Mouse (Mus musculus) hindlimb bud, embryonic 11.5 days (tissue): Measurements from ENCODE around the gene Ltbp1.
"Not testable (repeated sequence)": the region's sequence is repeated elsewhere in the genome, so short reads cannot be mapped to it uniquely, and the experiment has no call there.

ENCODE experiments used
- DNase-seq: peaks from one replicate; pipeline ENCODE4 v3.0.0-alpha.2; 2012; ENCODE audit warnings: low read depth, low spot score; ENCODE audit errors: extremely low spot score

The Ltbp1 gene

DNA sequence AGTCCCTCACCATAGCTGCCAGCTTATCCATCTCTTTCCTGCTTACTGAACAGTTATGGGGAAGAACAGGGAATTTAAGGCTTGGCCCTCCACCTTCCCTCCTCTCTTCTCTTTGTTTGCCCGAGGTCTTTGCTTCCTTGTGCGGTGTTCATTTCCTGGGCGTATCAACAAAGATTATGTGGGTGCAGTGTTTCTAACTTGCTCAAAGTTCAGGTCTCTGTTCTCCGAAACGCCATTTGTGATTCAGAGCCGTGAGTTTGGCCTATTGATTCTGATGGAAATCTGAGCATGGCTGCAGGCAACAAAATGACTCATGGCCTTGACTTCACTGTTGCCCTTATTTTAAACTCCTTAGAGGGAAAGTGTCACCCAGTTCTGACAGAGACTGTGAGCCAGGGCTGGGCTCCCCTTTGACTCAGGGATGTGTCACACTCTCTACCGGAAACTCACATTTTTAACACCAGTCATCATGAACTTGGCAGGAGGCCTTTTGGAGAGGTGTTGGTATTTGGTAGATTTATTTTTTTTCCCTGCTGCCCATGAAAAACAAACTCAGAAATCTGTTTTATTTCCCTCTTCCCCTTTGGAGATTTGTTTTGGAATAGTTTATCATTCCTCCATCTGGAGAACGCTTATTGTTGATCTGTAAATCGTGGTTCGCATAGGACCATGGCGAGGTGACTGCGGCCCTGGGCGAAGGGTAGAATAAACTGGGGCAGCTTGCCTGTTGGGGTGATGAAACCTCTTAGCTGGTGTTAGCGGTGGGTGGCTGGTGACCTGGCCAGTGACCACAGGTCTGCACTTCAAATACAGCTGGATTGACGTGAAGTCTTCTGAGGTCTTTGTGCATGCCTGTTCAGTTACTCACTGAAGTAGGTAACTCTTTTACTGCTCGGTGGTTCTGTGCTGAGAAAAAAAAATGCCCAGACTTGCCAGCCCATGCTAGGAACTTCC, 105.2 kb downstream of the Ltbp1 start:
- DNase-seq: no peak

DNA sequence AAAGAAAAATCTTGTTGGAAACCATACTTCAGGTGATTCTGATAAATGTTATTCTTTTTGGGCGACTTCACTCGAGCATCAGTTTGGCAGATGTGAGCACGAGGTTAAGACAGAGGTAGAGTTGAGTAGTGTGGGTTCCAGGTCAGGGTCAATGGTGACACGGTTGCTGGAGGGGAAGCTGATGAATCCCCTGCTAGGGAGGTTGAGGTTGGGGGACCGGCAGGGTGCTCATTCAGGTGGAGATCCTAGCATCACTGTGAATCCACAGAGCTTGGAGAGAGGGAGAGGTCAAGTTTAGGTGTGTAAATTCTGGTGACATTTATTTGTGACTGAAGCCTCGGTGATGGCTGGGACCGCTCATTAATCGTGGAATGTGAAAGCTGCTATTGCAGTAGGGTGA, 110.2 kb downstream of the Ltbp1 start:
- DNase-seq: no peak

DNA sequence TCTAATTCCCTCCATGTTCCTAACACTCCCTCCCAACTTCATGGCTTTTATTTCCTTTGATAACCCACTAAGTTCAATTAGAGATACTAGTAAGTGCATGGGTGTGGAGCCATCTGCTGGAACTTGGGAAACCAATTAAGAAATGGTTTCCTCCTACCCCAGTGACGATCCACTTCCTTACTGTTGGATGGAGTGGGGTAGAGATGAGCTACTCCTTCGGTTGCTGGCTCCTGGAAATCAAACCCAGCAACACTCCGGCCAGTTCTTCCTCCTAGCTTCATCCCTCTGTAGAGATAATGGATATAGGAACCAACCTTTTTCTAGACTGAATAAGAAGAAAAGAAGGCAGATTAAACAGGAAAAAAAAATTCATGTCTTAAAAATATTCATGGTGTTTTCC, 113.5 kb downstream of the Ltbp1 start:
- DNase-seq: no peak

DNA sequence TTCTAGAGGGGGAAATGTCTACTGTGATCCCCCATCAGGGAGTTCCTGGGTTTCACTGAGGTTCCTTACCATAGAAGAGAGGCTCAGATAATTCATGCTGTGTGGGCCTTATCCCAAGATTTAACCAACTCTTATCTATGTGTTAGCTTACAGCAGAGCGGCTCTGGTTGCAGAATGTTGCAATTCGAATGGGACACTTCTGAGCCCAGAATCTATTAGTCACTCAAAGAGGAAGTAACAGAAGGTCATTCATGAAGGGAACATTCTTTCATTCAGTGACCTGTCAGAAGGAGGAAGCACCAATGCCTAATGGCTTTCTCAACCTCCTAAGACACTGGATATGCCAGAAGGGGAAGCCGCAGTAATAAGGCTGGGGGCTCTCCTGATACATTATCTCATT, 114.1 kb downstream of the Ltbp1 start:
- no peak for DNase-seq

DNA sequence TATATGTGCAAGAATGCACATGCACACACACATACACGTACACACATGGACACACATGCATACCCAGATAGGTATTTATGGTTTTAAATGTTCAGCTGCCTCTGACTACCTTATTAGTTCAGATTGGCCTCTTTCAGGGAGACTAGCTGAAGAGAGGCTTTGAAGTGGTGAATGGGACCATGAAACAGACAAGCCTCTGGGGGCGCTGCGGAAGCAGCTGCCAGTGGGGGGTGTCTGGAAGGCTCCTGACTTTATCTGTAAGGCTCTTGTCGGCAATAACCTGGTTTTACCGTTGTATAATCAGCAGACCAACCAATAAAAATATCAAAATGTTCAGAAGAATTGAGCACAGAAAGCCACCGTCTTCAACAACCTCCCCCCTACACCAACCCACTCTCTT, 114.7 kb downstream of the Ltbp1 start:
- DNase-seq: no peak

DNA sequence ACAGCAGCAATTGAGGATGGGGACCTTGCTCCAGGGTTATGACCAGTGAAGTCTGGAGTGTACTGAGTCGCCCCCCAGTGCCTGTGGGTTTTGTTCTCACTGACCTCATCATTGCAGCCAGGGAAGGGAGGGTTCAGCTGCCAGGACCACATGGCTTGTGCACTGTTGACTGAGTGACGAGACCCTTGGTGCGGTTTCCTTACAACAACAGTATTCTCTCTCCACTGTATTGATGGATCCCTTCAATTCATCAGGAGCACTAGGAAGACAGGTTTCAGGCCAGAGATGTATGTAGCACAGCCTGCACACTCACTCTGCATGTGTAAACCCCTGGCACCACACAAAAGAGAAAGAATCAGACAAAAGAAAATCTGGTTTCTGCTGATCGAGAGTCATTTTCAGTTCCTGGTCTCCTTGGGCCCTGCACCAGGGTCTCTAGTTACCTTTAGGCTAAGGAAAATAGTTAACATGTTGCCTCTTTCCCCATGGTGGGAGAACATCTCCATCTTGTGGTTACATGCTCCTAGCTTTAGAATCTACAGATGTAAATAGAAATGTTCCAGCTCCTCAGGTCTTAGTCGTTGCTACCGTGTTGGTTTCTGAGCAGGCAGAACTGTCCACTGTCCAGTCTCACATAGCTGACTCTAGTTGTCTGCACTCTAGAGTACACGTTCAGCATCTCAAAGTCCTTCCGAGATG, 117.4 kb downstream of the Ltbp1 start:
- no peak for DNase-seq

DNA sequence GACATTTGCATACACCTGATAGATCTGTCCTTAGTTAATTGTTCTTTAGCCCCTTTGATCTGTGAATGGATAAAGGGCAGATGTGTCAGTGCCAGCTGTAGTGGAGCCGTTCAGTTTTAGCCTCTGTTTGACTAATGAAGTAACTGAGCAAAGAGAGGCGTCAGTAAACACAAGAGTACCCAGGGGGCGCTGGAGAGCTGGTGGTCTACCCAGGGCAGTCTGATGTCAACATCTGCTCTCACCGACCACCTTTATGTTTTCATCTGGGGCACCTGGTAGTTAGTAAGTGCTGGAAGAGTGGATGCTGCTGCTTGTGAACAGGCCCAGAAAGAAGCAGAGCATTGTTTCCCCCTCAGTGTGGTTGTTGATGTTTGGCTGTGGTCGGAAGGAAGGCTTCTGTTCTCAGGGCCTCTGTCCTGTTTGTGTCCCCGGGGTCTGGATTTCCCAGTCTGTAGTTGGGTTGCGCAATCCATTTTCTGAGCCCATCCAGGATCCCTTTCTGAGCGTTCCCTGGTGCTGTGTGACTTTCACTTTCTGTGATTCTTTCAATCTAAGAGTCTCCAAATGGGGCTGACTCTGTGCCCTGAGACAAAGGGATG, 123.1 kb downstream of the Ltbp1 start:
- DNase-seq: no peak

DNA sequence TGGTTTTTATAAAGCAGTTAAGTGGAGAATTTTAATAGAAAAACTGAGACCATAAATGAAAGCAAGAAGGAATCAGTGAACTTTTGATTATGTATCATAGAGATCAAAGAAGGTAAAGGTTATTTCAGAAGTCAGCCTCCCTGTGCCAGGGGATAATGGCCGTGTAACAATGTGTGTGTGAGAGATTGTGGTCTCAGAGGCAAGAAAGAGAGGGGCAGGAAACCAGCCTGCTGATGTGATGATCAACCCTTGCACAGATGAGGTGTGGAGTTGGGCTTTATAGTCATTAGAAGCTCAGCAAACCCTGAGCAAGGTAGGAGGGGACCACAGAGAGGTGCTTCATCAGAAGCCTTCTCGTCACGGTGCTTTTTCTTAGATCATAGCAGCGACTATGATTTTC, 128.6 kb downstream of the Ltbp1 start:
- DNase-seq: no peak

DNA sequence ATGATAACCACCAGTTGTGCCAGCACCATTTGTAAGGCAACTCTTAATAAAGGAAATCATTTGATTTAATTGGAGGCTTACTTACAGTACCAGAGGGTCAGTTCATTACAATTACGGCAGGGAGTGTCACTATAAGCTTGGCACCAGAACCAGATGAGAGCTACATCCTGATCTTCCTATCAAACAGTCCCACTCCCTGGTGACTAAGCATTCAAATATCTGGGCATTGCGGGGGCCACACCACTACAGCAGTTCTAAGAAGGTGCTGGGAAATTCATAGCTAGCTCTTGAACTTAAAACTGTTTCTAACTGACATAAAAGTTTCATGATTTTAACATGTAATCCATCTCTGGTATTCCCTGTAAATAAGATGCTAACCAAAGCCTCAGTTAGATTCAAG, 134.4 kb downstream of the Ltbp1 start:
- DNase-seq: no peak

DNA sequence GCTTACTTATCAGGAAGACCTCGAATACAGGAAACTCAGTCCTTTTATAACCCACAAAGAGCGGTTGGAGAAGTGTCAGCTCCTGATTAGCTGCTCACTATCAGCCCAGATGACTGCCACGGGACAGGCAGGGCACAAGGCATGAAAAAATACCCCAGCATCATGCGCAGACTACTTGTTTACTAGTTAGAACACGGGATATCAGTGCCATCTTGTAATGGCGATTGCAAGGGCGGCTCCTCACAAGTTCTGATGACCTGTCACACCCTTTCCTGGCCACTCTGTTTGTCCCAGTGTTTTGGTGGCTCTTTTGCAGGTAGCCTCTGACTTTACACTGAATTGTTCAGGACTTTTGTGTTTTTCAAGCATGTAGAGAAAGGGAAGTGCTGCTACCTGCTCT, 137.5 kb downstream of the Ltbp1 start:
- not testable (repeated sequence) for DNase-seq

DNA sequence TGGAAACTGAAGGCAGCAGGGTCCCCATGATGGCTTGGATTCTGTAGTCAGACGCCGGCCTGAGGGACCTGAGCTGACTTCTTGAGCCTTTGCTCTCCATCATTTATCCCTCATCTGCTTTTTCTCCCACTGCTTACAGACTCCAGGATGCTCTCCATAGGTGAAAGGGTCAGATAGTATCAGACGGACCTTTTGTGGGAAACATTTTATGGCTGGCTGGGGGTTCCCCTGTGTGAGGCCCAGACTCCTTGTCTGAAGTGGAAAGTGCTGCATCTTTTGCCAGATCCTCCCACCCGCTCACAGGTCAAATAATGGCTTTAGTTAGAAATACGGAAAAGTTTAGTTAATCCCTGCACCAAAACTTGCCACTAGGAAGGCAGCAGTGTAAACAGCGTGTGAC, 138.6 kb downstream of the Ltbp1 start:
- DNase-seq: no peak

DNA sequence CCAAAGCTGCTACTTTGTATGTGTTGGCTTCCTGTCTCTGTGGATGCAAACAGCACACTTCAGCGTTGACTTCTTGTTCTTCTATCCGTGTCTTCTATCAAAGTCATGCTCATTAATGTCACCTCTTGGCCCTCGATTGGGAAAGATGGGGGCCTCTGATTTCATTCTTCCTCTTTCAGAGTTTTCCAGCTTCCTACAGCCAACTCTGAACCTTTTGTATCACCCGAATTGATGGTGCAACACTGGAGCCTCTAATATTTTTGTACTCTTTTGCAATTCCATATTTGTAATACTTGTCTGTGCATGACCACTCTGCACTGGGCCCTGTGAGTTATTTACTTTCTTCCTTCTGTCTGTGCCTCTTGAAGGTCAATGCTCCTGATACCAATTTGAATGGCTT, 141.8 kb downstream of the Ltbp1 start:
- DNase-seq: no peak

DNA sequence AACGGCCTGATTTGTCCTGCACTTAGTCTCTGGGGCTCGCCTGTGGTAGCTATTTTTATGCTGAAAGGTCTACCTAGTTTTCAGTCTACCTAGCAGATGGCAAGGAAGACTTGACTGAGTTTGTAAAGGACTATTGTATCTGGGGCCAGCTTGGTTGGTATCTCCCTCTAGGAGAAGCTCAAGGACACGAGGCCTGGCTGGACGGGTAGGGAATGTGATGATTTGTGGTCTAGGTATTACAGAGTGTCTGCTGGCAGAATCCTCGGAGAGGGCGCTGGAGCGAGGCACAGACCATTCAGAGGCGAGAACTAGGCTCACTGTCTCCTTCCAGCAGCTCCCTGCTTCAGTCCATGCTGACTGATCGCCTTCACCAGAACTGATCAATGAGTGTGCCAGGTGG, 146.4 kb downstream of the Ltbp1 start:
- DNase-seq: no peak

DNA sequence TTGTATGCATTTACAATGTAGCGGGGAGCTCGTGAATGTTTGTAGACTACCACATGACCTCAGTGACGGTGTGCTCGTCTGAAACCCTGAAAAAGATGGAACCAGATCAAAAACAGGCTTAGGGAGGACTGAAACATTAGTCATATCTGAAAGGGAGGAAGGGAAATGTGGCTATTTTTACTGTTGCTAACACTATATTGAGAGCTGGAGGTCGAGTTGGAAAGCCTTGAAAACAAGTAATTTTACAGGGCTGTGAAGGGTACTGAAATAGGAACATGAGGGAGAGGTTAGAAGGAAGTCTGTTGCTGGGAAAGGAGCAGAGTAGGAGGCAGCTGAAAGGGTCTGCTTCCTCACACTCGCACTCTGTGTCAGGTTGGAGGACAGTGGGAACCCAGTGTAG, 147.7 kb downstream of the Ltbp1 start:
- no peak for DNase-seq

DNA sequence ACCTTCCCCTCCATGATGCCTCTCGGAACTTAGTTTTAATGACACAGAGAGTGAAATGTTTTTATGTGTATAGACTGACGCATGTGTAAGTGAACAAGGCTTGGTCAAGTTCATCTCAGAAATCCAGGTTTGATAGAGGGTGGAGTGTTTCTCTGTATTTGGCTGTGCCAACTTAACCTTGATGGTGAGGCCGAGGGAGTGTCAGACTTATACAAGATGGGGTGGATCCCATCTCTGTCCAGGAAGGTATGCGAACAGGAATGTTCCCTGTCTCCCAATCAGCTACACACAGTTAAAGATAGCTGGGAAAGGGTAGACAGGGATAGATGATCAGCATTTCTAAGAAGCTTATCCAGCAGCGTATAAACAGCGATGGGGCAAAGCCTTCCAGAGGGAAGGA, 153.0 kb downstream of the Ltbp1 start:
- no peak for DNase-seq

DNA sequence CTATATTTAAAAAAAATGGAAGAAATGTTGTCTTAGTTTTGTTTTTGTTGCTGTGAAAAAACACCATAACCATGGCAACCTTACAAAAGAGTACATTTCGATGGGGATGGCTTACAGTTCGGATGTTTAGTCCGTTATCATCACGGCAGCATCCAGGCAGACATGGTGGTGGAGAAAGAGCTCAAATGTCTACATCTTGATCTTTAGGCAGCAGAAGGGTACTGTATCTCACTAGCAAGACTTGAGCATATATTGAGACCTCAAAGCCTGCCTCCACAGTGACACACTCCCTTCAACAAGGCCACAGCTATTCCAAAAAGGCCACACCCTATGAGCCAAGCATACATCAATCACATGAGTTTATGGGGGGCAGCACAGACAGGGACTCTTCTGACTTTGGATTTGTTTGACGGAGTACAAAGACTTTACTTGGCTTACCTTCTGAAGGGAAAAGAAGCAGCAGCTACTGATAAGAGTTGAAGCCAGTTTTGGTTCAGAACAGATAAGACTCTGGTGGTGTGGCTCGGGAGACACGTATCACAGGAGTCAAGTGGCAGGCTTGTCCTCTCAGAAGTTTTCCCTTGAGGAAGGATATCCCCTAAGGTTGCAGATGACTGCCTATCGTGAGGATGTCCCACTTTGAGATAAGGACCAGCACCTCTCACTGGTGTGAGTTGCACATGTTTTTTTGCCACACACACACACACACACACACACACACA, 153.9 kb downstream of the Ltbp1 start:
- DNase-seq: no peak

DNA sequence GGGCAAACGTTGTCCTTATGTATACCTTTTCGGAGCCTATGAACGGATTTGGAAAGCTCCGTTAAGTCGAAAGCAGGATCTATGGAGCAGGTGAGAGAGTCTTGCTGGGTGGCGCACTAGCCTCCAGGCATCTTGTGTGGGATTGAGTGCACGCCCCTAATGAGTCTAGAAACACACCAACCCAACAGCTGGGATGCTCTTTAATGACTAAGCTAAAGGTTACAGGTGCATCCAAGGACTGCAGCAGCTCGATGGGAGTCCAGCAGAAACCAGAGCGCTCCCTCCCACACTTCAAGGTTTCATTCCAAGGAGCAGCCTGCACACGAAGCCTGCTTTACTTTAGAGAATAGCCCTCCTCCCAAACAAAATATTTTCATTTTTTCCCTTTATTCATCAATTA, 155.7 kb downstream of the Ltbp1 start:
- no peak for DNase-seq

DNA sequence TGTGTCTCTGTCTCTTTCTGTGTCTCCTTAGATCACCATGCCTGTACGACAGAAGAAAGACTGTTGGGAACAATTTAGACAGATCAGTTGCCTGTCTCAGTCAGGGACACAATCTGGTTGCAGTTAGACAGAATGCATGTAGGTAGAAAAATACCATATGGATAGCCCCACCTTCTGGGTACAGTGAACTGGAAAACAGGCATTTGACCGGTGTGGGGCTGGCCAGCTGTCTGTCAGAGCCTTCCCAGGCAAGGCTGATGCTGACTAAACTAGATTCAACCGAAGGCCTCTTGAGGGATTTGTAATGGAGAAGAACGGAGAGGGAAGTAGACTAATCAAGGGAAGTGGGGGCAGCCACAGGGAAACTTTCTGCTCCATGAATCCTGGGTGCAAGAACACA, 156.6 kb downstream of the Ltbp1 start:
- DNase-seq: no peak

DNA sequence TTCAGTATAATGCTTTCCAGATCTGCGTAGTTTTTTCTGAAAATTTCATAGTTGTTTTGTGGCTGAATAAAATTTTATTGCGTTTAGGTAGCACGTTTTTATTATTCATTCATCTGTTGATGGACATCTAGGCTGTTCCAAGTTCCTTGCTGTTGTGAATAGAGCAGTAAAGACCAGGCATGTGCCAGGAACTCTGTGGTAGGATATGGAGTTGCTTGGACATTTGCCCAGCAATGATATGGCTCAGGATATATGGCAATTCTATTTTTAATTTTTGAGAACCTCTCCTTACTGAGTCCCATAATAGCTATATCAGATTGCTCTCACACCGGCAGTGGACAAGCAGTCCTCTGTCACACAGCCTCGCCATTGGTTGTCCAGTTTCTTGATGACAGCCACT, 159.2 kb downstream of the Ltbp1 start:
- no peak for DNase-seq

DNA sequence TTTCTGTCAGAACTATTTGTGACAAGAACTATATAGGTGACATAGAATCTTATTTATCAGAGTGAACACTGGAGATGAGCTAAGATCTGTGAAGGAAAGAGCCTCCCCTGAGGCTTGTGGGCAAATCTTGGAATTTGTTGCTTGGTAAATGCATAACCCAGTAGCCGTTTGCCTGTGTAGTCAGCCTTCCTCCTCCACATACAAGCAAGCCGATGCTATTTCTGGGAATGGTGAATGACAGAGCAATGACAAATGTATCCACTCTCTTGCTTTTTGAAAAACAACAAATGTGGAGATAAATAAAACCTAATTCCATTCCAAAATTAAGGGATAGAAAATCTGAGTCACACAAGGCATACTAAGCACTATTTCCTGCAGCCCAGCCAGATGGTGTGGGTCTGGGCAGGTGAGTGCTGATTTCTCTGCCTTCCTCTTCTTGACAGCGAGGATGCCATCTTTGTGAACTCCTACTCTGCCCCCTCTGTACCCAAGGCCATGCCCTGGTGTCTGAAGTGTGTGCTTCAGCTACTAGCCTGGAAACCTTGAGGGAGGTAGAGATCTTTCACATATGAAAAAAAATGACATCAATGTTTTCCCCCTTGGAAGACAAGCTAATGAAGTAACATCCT, 163.3 kb downstream of the Ltbp1 start:
- DNase-seq: no peak

DNA sequence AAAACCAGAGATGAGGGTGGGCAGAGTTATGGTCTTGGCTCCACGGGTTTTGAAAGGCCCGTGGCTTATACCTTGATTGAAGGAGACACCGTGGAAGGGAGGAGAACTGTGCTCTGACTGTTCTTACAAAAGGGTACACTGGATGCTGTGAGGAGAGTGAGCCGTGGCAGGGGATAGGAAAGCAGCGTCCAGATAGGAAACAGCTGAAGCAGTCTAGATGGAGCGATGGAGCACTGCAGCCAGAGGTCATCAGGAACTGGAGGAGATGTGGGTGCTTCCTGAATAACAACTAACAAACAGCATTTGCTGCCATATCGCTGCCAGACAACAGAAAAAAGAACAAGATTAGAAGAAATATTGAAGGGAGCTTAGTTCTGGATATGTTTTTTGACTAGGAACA, 166.3 kb downstream of the Ltbp1 start:
- no peak for DNase-seq
